Mouse (Mus musculus) lung, embryonic 16.5 days (tissue): ENCODE results near the gene Fez1. TPM values are rescaled to one million over a fixed set of nuclear protein-coding genes. Genes with fewer than 3 reads are reported as not detected.

ENCODE experiments used
- ATAC-seq: fragments of 200-750 bp; cut with Nextera tagmentation; 2 replicates; pipeline ENCODE4 v1.8.0; 2017; ENCODE audit warnings: low read depth, mild to moderate bottlenecking, moderate library complexity
- H3K27ac ChIP-seq: fragments of 300-500 bp; sonication (generic); 2 replicates; pipeline ENCODE4 v1.5.1; 2014; ENCODE audit warnings: mild to moderate bottlenecking, control low read depth, low read length
- H3K27me3 ChIP-seq: fragments of 300-500 bp; sonication (generic); 2 replicates; pipeline ENCODE4 v1.6.1; 2014; ENCODE audit warnings: low read depth, low read length, mixed read lengths; ENCODE audit not compliant: control insufficient read depth, insufficient read depth
- H3K36me3 ChIP-seq: fragments of 300-500 bp; sonication (generic); 2 replicates; pipeline ENCODE4 v1.6.1; 2014; ENCODE audit warnings: low read length; ENCODE audit not compliant: control insufficient read depth, insufficient read depth
- H3K4me1 ChIP-seq: fragments of 300-500 bp; sonication (generic); replicated peaks from 2 replicates; pipeline ENCODE4 v1.6.1; 2014; ENCODE audit warnings: low read length, mixed read lengths; ENCODE audit not compliant: control insufficient read depth, insufficient read depth
- H3K4me2 ChIP-seq: fragments of 300-500 bp; sonication (generic); 2 replicates; pipeline ENCODE4 v1.6.1; 2014; ENCODE audit warnings: low read depth, low read length, control low read depth
- H3K4me3 ChIP-seq: fragments of 300-500 bp; sonication (generic); 2 replicates; pipeline ENCODE4 v1.5.1; 2014; ENCODE audit warnings: mild to moderate bottlenecking, low read length, control low read depth
- H3K9ac ChIP-seq: fragments of 300-500 bp; sonication (generic); 2 replicates; pipeline ENCODE4 v1.6.1; 2014; ENCODE audit warnings: low read length, control low read depth
- H3K9me3 ChIP-seq: fragments of 300-500 bp; sonication (generic); 2 replicates; pipeline ENCODE4 v1.6.1; 2016; ENCODE audit warnings: low read length; ENCODE audit not compliant: control insufficient read depth
- WGBS: fragments of 180-500 bp; shearing (Covaris S2); extraction: QIAGEN DNeasy Blood & Tissue Kit; methylation state at CpG from one replicate; pipeline ENCODE4 v1.1.7; 2014; 5-methylcytosine and 5-hydroxymethylcytosine counted together
- polyA plus RNA-seq: library from polyadenylated mRNA; unstranded; fragments of >200 nt; fragmentation: Nextera tagmentation; extraction: Ambion mirVana; gene quantifications from 2 replicates; pipeline ENCODE4 v1.2.1, GENCODE M21; 2015

Gene Fez1
- polyA plus RNA-seq, 1 experiment from 2014 or later = 3.5 TPM

- Histone ChIP-seq H3K9ac (no peak overlapping the region), H3K4me3 (no peak overlapping the region), H3K27ac (no peak overlapping the region), H3K36me3 (no peaks in the 10 kb centered on the region), H3K4me1 (no peaks in the 10 kb centered on the region), H3K9me3 (no peaks in the 10 kb centered on the region), H3K4me2 (no peak overlapping the region), H3K27me3 (no peaks in the 10 kb centered on the region)
- 83% methylated on average over 3 of the region's 3 CpGs for WGBS
- no peak for ATAC-seq
Observed at GRCm38 (mm10) chr9:36898560-36898959, 76.9 kb downstream of the Fez1 start.

GRCm38 (mm10) chr9:36900464-36900863, 78.8 kb downstream of the Fez1 start:
- no peak for ATAC-seq
- peaks cover under 1% of the 10 kb centered on the region; the same call in 1 of the 2 replicates for H3K4me1 ChIP-seq

GRCm38 (mm10) chr9:36905452-36905851, 83.8 kb downstream of the Fez1 start:
- peak; percentile 69; the same call in 1 of the 2 replicates for ATAC-seq
- Histone ChIP-seq H3K4me3 (no peak overlapping the region), H3K9ac (no peak overlapping the region), H3K27me3 (no peaks in the 10 kb centered on the region), H3K4me1 (peaks cover 5% of the 10 kb centered on the region; the same call in 1 of the 2 replicates), H3K36me3 (no peaks in the 10 kb centered on the region), H3K4me2 (no peak overlapping the region), H3K27ac (no peak overlapping the region), H3K9me3 (no peaks in the 10 kb centered on the region)
- WGBS = 33% methylated on average over 4 of the region's 4 CpGs

More at GRCm38 (mm10) chr9:36900464-36900863, 78.8 kb downstream of the Fez1 start:
- no peaks in the 10 kb centered on the region for H3K36me3 ChIP-seq
- no peak overlapping the region for H3K9ac ChIP-seq
- H3K27me3 ChIP-seq = no peaks in the 10 kb centered on the region
- H3K9me3 ChIP-seq = no peaks in the 10 kb centered on the region
- no peak overlapping the region for H3K27ac ChIP-seq
- H3K4me3 ChIP-seq = no peak overlapping the region
- WGBS = 84% methylated on average over 4 of the region's 4 CpGs
- no peak overlapping the region for H3K4me2 ChIP-seq

DNA sequence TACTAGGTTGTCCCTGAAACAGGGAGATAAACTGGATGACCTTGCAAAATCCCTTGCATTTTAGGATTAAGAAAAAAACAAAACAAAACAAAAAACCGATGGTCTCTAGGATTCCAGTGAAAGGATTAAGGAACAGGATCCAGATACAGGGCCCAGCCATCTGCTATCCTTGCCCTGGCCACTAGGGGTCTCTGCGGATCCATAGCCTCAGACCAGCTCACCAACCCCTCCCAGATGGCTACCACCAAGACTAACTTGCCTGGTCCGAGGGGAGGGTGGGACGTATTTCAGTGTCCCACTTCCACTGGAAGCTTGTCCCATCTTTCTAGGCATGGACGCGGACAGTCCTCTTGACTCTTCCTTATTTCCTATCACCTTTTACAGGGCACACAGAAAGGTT, 94.7 kb downstream of the Fez1 start:
- WGBS = 4% methylated on average over 6 of the region's 6 CpGs

DNA sequence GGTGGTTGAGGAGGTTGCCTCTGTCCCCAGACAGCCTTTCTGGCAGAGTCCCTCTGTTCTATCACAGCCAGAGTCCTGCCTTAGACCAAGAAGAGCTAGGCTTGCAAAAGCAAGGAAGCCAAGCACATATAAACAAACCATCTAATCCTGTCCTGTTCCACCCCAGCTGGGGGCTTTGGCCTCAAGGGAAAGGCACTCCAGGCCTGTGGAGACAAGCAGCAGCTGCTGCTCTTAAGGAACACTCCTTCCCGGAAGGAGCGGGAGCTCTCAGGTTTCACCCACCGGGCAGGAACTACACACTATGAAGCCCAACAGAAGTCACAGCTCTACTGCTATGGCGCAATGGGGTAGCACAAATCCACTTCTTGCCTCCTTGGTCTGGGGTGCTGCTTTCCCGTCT, 95.3 kb downstream of the Fez1 start:
- Histone ChIP-seq H3K4me1 (peaks cover 9% of the 10 kb centered on the region; the same call in 1 of the 2 replicates), H3K27me3 (no peaks in the 10 kb centered on the region), H3K27ac (peak overlapping the region; percentile 82), H3K9ac (peak overlapping the region; percentile 32; the same call in 1 of the 2 replicates), H3K4me3 (no peak overlapping the region), H3K36me3 (no peaks in the 10 kb centered on the region), H3K4me2 (peak overlapping the region; percentile 42; the same call in 1 of the 2 replicates), H3K9me3 (no peaks in the 10 kb centered on the region)
- ATAC-seq = peak; percentile 93
- 16% methylated on average over 5 of the region's 5 CpGs for WGBS

More for the DNA sequence above, 94.7 kb downstream of the Fez1 start:
- peak overlapping the region; percentile 82 for H3K27ac ChIP-seq
- no peak overlapping the region for H3K4me3 ChIP-seq
- peak overlapping the region; percentile 42 for H3K4me2 ChIP-seq
- ATAC-seq = peak; percentile 76
- peaks cover 9% of the 10 kb centered on the region; the same call in 1 of the 2 replicates for H3K4me1 ChIP-seq
- no peaks in the 10 kb centered on the region for H3K9me3 ChIP-seq
- H3K27me3 ChIP-seq = no peaks in the 10 kb centered on the region
- H3K36me3 ChIP-seq = no peaks in the 10 kb centered on the region
- H3K9ac ChIP-seq = peak overlapping the region; percentile 32; the same call in 1 of the 2 replicates

DNA sequence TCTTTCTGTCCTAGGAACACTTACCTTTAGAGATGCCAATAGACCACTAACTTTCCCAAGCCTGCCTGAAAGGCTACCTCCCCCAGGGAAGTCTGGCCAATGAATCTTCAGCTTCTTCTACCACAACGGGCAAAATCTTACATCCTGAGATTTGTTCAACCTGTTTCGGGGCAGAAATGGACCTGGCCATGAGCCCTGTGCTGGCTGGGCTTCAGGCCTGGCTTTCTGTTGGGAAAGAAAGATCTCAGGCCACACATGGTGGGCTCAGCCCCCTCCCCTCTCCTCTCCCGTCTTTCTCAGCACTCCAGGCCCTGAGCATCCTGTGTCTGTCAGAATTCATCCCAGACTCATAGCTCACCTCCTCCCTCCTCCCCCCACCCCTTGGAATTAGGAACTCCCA, 96.9 kb downstream of the Fez1 start:
- WGBS = 45% methylated on average over 3 of the region's 3 CpGs
- ATAC-seq = no peak
- Histone ChIP-seq H3K9ac (no peak overlapping the region), H3K27ac (no peak overlapping the region), H3K27me3 (no peaks in the 10 kb centered on the region), H3K9me3 (no peaks in the 10 kb centered on the region), H3K4me1 (peaks cover 9% of the 10 kb centered on the region; the same call in 1 of the 2 replicates), H3K4me2 (no peak overlapping the region), H3K36me3 (no peaks in the 10 kb centered on the region), H3K4me3 (no peak overlapping the region)

DNA sequence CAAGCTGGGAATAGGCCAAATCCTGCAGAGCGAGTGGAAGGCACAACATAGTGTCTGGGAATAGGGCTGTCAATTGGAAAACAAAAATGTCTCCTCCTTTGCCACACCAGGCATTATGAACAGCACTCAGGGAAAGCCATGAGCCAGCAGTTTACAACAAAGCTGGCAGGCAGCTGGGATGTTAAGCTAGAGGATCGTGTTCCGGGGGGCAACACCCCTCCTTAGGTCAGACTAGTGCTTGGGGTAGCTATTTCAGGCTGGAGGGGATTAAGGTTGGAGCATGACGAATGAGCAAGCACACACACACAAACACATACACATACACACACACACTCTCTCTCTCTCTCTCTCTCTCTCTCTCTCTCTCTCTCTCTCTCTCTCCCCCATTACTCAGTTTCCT, 97.8 kb downstream of the Fez1 start:
- Histone ChIP-seq H3K4me1 (peaks cover 9% of the 10 kb centered on the region; the same call in 1 of the 2 replicates), H3K4me2 (no peak overlapping the region), H3K27me3 (no peaks in the 10 kb centered on the region), H3K4me3 (no peak overlapping the region), H3K27ac (no peak overlapping the region), H3K36me3 (no peaks in the 10 kb centered on the region), H3K9ac (no peak overlapping the region), H3K9me3 (no peaks in the 10 kb centered on the region)
- no peak for ATAC-seq
- WGBS = 48% methylated on average over 4 of the region's 4 CpGs

DNA sequence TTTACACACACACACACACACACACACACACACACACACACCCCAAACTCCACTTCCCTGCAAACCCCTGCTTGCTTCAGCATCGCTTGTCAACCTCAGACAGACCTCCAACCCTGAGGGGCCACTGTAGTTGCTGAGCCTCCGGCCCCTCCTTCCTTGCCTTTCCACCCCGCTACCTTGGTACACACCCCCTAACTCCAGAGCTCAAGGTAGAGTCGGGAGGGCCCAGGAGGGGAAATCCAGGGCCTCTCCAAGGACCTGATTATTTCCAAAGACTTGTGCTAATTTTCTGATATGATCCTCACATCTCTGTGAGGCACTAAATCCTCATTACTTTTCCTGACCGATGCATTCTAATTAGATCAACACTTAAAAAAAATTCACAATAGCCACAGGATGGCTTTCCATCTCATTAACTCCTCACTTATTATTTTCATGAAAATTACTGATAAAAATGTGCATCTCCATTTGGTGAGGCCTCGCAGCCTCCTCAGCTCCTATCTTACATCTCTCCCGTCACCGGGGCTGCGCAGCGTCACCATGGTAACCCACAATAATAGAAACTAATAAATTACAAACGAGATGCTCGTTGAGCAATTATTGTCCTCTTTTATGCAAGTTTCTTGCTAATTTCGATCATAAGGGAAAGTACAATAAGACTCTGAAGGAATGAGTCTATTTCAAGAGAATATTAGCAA, 100.2 kb downstream of the Fez1 start:
- no peak for ATAC-seq
- Histone ChIP-seq H3K4me2 (no peak overlapping the region), H3K27me3 (no peaks in the 10 kb centered on the region), H3K9ac (no peak overlapping the region), H3K9me3 (no peaks in the 10 kb centered on the region), H3K36me3 (no peaks in the 10 kb centered on the region), H3K4me3 (no peak overlapping the region), H3K27ac (no peak overlapping the region), H3K4me1 (peaks cover 4% of the 10 kb centered on the region; the same call in 1 of the 2 replicates)
- WGBS = 68% methylated on average over 13 of the region's 13 CpGs

GRCm38 (mm10) chr9:36923753-36924152, 102.1 kb downstream of the Fez1 start:
- 70% methylated on average over 5 of the region's 5 CpGs for WGBS
- H3K9me3 ChIP-seq = no peaks in the 10 kb centered on the region
- H3K4me2 ChIP-seq = no peak overlapping the region
- H3K4me3 ChIP-seq = no peak overlapping the region
- H3K27me3 ChIP-seq = no peaks in the 10 kb centered on the region
- no peaks in the 10 kb centered on the region for H3K4me1 ChIP-seq
- no peaks in the 10 kb centered on the region for H3K36me3 ChIP-seq
- H3K27ac ChIP-seq = no peak overlapping the region
- H3K9ac ChIP-seq = no peak overlapping the region
- ATAC-seq = no peak
